Mouse (Mus musculus) mouse embryonic stem cell (cell line): ENCODE data around the gene Ms4a4d.
"Not testable (repeated sequence)": the region's sequence is repeated elsewhere in the genome, so short reads cannot be mapped to it uniquely, and the experiment has no call there.

Experiments used
- in situ Hi-C, 2 experiments: fragments of 300-500 bp; cut with MboI; formaldehyde crosslinking; loops; 1 replicate in 1 of 2; 3 replicates in 1 of 2; pipeline ENCODE4 v1.14.3; 2019 to 2020; ENCODE audit warnings: low sequenced_read_pairs in 2 of 2, low pct_unique_long_range_greater_than_20kb in 1 of 2, mixed read lengths in 1 of 2; ENCODE audit not compliant: unreplicated experiment in 1 of 2

The Ms4a4d gene

GRCm38 (mm10) chr19:11547911-11548310 is 11.3 kb downstream of the Ms4a4d start:
- in situ Hi-C loops, result no loop called here

- in situ Hi-C loops, result no loop called here
These were observed 18.1 kb downstream of the Ms4a4d start for GRCm38 (mm10) chr19:11554726-11555125.

GRCm38 (mm10) chr19:11559560-11559959 is 23.0 kb downstream of the Ms4a4d start:
- in situ Hi-C loops, result not testable (repeated sequence)

GRCm38 (mm10) chr19:11574965-11575364 is 38.4 kb downstream of the Ms4a4d start:
- in situ Hi-C loops, result no loop called here

GRCm38 (mm10) chr19:11589205-11589604 is 52.6 kb downstream of the Ms4a4d start:
- in situ Hi-C loops, result no loop called here

- in situ Hi-C loops, result no loop called here
These were observed 53.4 kb downstream of the Ms4a4d start for GRCm38 (mm10) chr19:11589891-11590449.

GRCm38 (mm10) chr19:11601349-11601748 is 64.7 kb downstream of the Ms4a4d start:
- in situ Hi-C loops, result loop anchor here (5.0 to 10.0 kb wide), 4 partner anchors 247 to 419 kb away; partner anchors contain the start of gene Olfr1419 (in 1 of the 2)

GRCm38 (mm10) chr19:11602026-11602425 is 65.4 kb downstream of the Ms4a4d start:
- in situ Hi-C loops, result loop anchor here (5.0 to 10.0 kb wide), 4 partner anchors 247 to 420 kb away; partner anchors contain the start of gene Olfr1419 (in 1 of the 2)

- in situ Hi-C loops, result loop anchor here (5.0 to 10.0 kb wide), 6 partner anchors 163 to 422 kb away; partner anchors contain the start of gene Olfr1419 (in 1 of the 2)
These were observed 68.0 kb downstream of the Ms4a4d start, which contains the start of gene Ms4a6d for GRCm38 (mm10) chr19:11604603-11605002. Ms4a6d (minus strand) TSS chr19:11604849.
